Mouse (Mus musculus) erythroblast, embryonic 14.5 days (primary cell): Measurements from ENCODE around the gene Fbxo10. TPM values are rescaled to one million over a fixed set of nuclear protein-coding genes. Genes with fewer than 3 reads are reported as not detected.
A peak's percentile ranks its signal among the peaks of the same experiment; 100 is the strongest.
"Not testable (repeated sequence)": the region's sequence is repeated elsewhere in the genome, so short reads cannot be mapped to it uniquely, and the experiment has no call there.

Experiments used
- H3K27me3 ChIP-seq: 2 replicates; pipeline ENCODE4 v1.6.1; 2012; ENCODE audit warnings: inconsistent platforms; ENCODE audit not compliant: control insufficient read depth
- H3K36me3 ChIP-seq: 2 replicates; pipeline ENCODE4 v1.6.1; 2012; ENCODE audit warnings: mild to moderate bottlenecking, inconsistent platforms; ENCODE audit not compliant: control insufficient read depth
- H3K4me1 ChIP-seq: 2 replicates; pipeline ENCODE4 v1.6.1; 2012; ENCODE audit warnings: inconsistent platforms; ENCODE audit not compliant: control insufficient read depth
- H3K4me3 ChIP-seq: replicated peaks from 2 replicates; pipeline ENCODE3; 2012; ENCODE audit warnings: moderate library complexity, mild to moderate bottlenecking, inconsistent platforms
- H3K9me3 ChIP-seq: 2 replicates; pipeline ENCODE4 v1.6.1; 2012; ENCODE audit warnings: low read length, inconsistent platforms, mixed read lengths; ENCODE audit not compliant: control insufficient read depth
- GATA1 ChIP-seq: IDR thresholded peaks from 2 replicates; pipeline ENCODE4 v1.6.1; 2012; ENCODE audit warnings: low read length, inconsistent platforms, mixed read lengths
- TAL1 ChIP-seq: IDR thresholded peaks from 3 replicates; pipeline ENCODE4 v1.6.1; 2012; ENCODE audit warnings: low read length, inconsistent platforms, mixed read lengths
- polyA plus RNA-seq: library from polyadenylated mRNA; stranded (reverse); fragments of >175 nt; gene quantifications from 2 replicates; pipeline ENCODE4 v1.2.3, GENCODE M21; 2012

The Fbxo10 gene
- polyA plus RNA-seq, 1 experiment = 0.60 TPM

DNA sequence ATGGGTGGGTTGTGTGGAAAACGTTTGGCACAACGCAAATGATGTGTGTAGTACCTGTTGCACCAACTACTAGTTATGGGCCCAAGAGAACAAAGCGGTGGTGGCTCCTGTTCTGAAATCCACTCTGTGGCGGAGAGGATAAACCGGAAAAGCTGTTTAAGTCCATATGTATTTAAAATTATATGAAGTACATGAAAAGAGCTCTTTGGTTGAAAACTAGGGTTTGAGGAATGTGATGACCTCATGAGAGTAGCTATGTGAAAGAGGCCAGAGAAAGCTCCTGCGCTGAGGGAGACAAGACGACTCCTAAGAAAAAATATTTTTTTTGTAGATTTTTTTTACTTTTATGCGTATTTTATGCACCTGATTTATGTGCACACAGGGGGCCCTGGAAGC is 489 bp upstream of the Fbxo10 start:
- TF ChIP-seq GATA1 (no peak), TAL1 (no peak)
- peaks cover 3% of the 10 kb centered on the region; the same call in 1 of the 2 replicates for H3K36me3 ChIP-seq
- peaks cover 67% of the 10 kb centered on the region for H3K4me1 ChIP-seq
- H3K4me3 ChIP-seq = peak overlapping the region; percentile 88
- H3K27me3 ChIP-seq = 0 out of 2 replicates have a peak, but pooled peaks cover 2% of the 10 kb centered on the region
- peaks cover 2% of the 10 kb centered on the region; the same call in 1 of the 2 replicates for H3K9me3 ChIP-seq

GRCm38 (mm10) chr4:45083487-45083886 is 917 bp downstream of the Fbxo10 start:
- peaks cover 13% of the 10 kb centered on the region for H3K36me3 ChIP-seq
- TF ChIP-seq TAL1 = no peak
- TF ChIP-seq GATA1 = no peak
- H3K4me1 ChIP-seq = peaks cover 68% of the 10 kb centered on the region
- H3K4me3 ChIP-seq = peak overlapping the region; percentile 88
- peaks cover 2% of the 10 kb centered on the region; the same call in 1 of the 2 replicates for H3K9me3 ChIP-seq
- H3K27me3 ChIP-seq = no peaks in the 10 kb centered on the region

GRCm38 (mm10) chr4:45082951-45083350 is 1.5 kb downstream of the Fbxo10 start:
- H3K27me3 ChIP-seq = no peaks in the 10 kb centered on the region
- peaks cover 15% of the 10 kb centered on the region for H3K36me3 ChIP-seq
- H3K4me1 ChIP-seq = peaks cover 65% of the 10 kb centered on the region
- H3K9me3 ChIP-seq = peaks cover 3% of the 10 kb centered on the region; the same call in 1 of the 2 replicates
- TF ChIP-seq TAL1 = no peak
- peak overlapping the region; percentile 88 for H3K4me3 ChIP-seq

DNA sequence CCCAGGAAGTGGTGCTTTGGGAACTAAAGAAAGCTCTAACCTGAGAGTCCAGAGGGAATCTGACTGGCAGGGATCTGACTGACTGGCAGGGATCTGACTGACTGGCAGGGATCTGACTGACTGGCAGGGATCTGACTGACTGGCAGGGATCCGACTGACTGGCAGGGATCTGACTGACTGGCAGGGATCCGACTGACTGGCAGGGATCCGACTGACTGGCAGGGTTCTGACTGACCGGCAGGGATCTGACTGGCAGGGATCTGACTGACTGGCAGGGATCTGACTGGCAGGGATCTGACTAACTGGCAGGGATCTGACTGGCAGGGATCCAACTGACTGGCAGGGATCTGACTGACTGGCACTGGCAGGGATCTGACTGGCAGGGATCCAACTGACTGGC is 3.4 kb downstream of the Fbxo10 start:
- H3K27me3 ChIP-seq, H3K4me3 ChIP-seq, H3K9me3 ChIP-seq: not testable (repeated sequence)
- Histone ChIP-seq H3K4me1 (peaks cover 54% of the 10 kb centered on the region), H3K36me3 (peaks cover 21% of the 10 kb centered on the region)

- Histone ChIP-seq H3K36me3 (peaks cover 25% of the 10 kb centered on the region), H3K9me3 (peaks cover 5% of the 10 kb centered on the region; the same call in 1 of the 2 replicates), H3K4me1 (peaks cover 67% of the 10 kb centered on the region), H3K27me3 (no peaks in the 10 kb centered on the region), H3K4me3 (peak overlapping the region; percentile 6)
- no peak for TF ChIP-seq TAL1
- TF ChIP-seq GATA1 = no peak
These were observed 10.9 kb downstream of the Fbxo10 start for GRCm38 (mm10) chr4:45073544-45073943.

- Histone ChIP-seq H3K4me3 (no peak overlapping the region), H3K9me3 (peaks cover 3% of the 10 kb centered on the region; the same call in 1 of the 2 replicates), H3K36me3 (peaks cover 17% of the 10 kb centered on the region), H3K27me3 (no peaks in the 10 kb centered on the region), H3K4me1 (peaks cover 71% of the 10 kb centered on the region)
- no peak for TF ChIP-seq TAL1
- no peak for TF ChIP-seq GATA1
These were observed 12.0 kb downstream of the Fbxo10 start for GRCm38 (mm10) chr4:45072261-45072973.

DNA sequence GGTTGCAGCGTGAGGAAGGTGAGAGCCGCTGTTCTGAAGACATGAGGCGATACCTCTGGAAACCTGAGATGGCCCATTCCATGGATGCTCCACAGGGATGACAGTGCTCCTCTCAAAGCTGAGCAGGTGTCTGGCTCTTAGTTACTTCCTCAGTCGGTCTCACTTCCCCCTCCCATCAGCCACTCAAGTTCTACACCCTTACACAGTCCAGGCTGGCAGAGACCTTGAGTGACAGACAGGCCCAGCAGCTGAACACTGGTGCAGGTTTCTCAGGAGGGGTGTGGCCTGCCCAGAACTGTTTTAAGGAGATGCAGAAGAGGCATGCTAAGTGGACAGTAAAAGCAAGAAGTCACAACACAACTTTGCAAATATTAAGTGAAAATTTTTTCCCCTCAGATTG is 16.7 kb downstream of the Fbxo10 start:
- Histone ChIP-seq H3K9me3 (no peaks in the 10 kb centered on the region), H3K4me3 (no peak overlapping the region), H3K36me3 (peaks cover 7% of the 10 kb centered on the region), H3K27me3 (no peaks in the 10 kb centered on the region), H3K4me1 (peaks cover 44% of the 10 kb centered on the region)
- TF ChIP-seq GATA1 = no peak
- TF ChIP-seq TAL1 = no peak

GRCm38 (mm10) chr4:45066036-45066730 is 18.2 kb downstream of the Fbxo10 start:
- Histone ChIP-seq H3K4me3 (no peak overlapping the region), H3K9me3 (no peaks in the 10 kb centered on the region), H3K4me1 (peaks cover 31% of the 10 kb centered on the region), H3K36me3 (peaks cover 12% of the 10 kb centered on the region), H3K27me3 (no peaks in the 10 kb centered on the region)
- TF ChIP-seq GATA1 = no peak
- TF ChIP-seq TAL1 = no peak

GRCm38 (mm10) chr4:45064577-45064976 is 19.8 kb downstream of the Fbxo10 start:
- peaks cover 19% of the 10 kb centered on the region for H3K4me1 ChIP-seq
- no peak overlapping the region for H3K4me3 ChIP-seq
- no peaks in the 10 kb centered on the region for H3K9me3 ChIP-seq
- no peaks in the 10 kb centered on the region for H3K27me3 ChIP-seq
- TF ChIP-seq GATA1 (no peak), TAL1 (no peak)
- H3K36me3 ChIP-seq = peaks cover 26% of the 10 kb centered on the region

GRCm38 (mm10) chr4:45063836-45064235 is 20.6 kb downstream of the Fbxo10 start:
- not testable (repeated sequence) for H3K4me3 ChIP-seq, H3K27me3 ChIP-seq, H3K9me3 ChIP-seq

More at GRCm38 (mm10) chr4:45063836-45064235, 20.6 kb downstream of the Fbxo10 start:
- Histone ChIP-seq H3K36me3 (peaks cover 32% of the 10 kb centered on the region), H3K4me1 (peaks cover 14% of the 10 kb centered on the region)
